9 mouse cellular contexts compared by ENCODE assay signal in genomic region chrX:73524318-73525222, GRCm38 (mm10). TPM values are rescaled to one million over a fixed set of nuclear protein-coding genes. Genes with fewer than 3 reads are reported as not detected.
DNase-seq lines count a peak whose midpoint lies in the region; ATAC-seq and TF ChIP-seq lines count a peak whose summit lies in the region.
"Had no signal": no experiment of that assay in that cellular context is flagged by ENCODE, and none has a peak within 500 bp of the region (broad histone marks: within the 10 kb centered on the region; RNA-seq: fewer than 3 reads in every experiment).

No protein-coding gene starts in this region.

- H3K27me3 ChIP-seq in kidney, embryonic 14.5 days (ENCODE audit: control insufficient read depth, insufficient read depth, low read length), result no peaks in the 10 kb centered on the region
- H3K27me3 ChIP-seq in limb, embryonic 14.5 days (ENCODE audit: control insufficient read depth, insufficient read depth, low read length), result no peaks in the 10 kb centered on the region

- no peaks in the 10 kb centered on the region for H3K4me1 ChIP-seq in kidney, embryonic 14.5 days (ENCODE audit: control insufficient read depth, insufficient read depth, low read length)
- H3K4me1 ChIP-seq in limb, embryonic 14.5 days (ENCODE audit: control insufficient read depth, insufficient read depth, low read length), result no peaks in the 10 kb centered on the region

- no peak overlapping the region for H3K4me3 ChIP-seq in kidney, embryonic 14.5 days (ENCODE audit: low read length)
- no peak overlapping the region for H3K4me3 ChIP-seq in limb, embryonic 14.5 days (replicated peaks; ENCODE audit: low read length)

- WGBS in kidney, embryonic 14.5 days, result 84% methylated on average over 8 of the region's 9 CpGs
- WGBS in limb, embryonic 14.5 days, result 61% methylated on average over 3 of the region's 9 CpGs

- H3K9me3 ChIP-seq in kidney, embryonic 14.5 days (ENCODE audit: control insufficient read depth, low read length), result no peaks in the 10 kb centered on the region
- no peaks in the 10 kb centered on the region for H3K9me3 ChIP-seq in limb, embryonic 14.5 days (ENCODE audit: control insufficient read depth, low read length)

- DNase-seq in kidney, postnatal 14 days, result peak; percentile 4
- DNase-seq in adrenal gland, adult 8-10 months, result peak; percentile 62
- DNase-seq in cerebellum, postnatal 36 days, result peak; percentile 77 to 78
- DNase-seq in limb, embryonic 14.5 days (ENCODE audit: low spot score), result peak; percentile 29
- DNase-seq in left cerebral cortex, adult 18-20 months (ENCODE audit: low spot score in 2 of 2), result no peak
- no peak for DNase-seq in heart, postnatal 4 days
- DNase-seq in thymus, postnatal 36 days, result no peak

- TF ChIP-seq POLR2A in limb, embryonic 14.5 days (IDR thresholded peaks at IDR 0.05; ENCODE audit: borderline replicate concordance, extremely low read depth, insufficient read depth, insufficient read length), result no peak

- H3K9ac ChIP-seq in kidney, embryonic 14.5 days (ENCODE audit: low read depth, low read length), result no peak overlapping the region
- H3K9ac ChIP-seq in limb, embryonic 14.5 days (ENCODE audit: low read depth, low read length, severe bottlenecking), result no peak overlapping the region

- H3K27ac ChIP-seq in kidney, embryonic 14.5 days (ENCODE audit: low read depth, low read length), result no peak overlapping the region
- H3K27ac ChIP-seq in limb, embryonic 14.5 days (replicated peaks; ENCODE audit: low read depth, low read length), result no peak overlapping the region

- ATAC-seq in kidney, embryonic 14.5 days (ENCODE audit: low FRiP score, low TSS enrichment), result no peak
- 0 out of 2 replicates have a peak, but pooled peaks have one; percentile 19 for ATAC-seq in limb, embryonic 14.5 days (ENCODE audit: low FRiP score, low read depth)

- no peaks in the 10 kb centered on the region for H3K36me3 ChIP-seq in kidney, embryonic 14.5 days (ENCODE audit: control insufficient read depth, insufficient read depth, low read length)
- no peaks in the 10 kb centered on the region for H3K36me3 ChIP-seq in limb, embryonic 14.5 days (ENCODE audit: control insufficient read depth, insufficient read depth, low read length)

- H3K4me2 ChIP-seq in kidney, embryonic 14.5 days (replicated peaks; ENCODE audit: low read depth, low read length), result no peak overlapping the region
- no peak overlapping the region for H3K4me2 ChIP-seq in limb, embryonic 14.5 days (replicated peaks; ENCODE audit: low read depth, low read length, severe bottlenecking)

RNA-seq across cellular contexts. Expression of gene Atp2b3, which starts 21.7 kb away (rescaled TPM):
- polyA plus RNA-seq in kidney, embryonic 14.5 days (2014; fragmentation: Nextera tagmentation; extraction: Ambion mirVana), result 0.29 and 0.42 TPM in 2 replicates
- 100 to 1,000 TPM in 1 of 4 experiments, 10 to 100 TPM in 3; 68.5 to 100 (median 79.5) TPM for total RNA-seq in adrenal gland, adult 8-10 months (2022)
- 0.77 and 0.79 TPM in 2 replicates for polyA plus RNA-seq in limb, embryonic 14.5 days (2012; rRNA removed)
- 0.64 and 0.65 TPM in 2 replicates for polyA plus RNA-seq in limb, embryonic 14.5 days (2014; fragmentation: Nextera tagmentation; extraction: Ambion mirVana)
- total RNA-seq in left cerebral cortex, adult 18-20 months (2021), result 10 to 100 TPM; 92.3 to 95.5 TPM
- total RNA-seq in heart, postnatal 4 days (2021), result under 1 TPM; 0.12 to 0.32 TPM
- polyA plus RNA-seq: thymus, postnatal 0 days had no signal

RNA-seq across cellular contexts. Expression of gene Bgn, which starts 41.2 kb away (rescaled TPM):
- 62.5 and 84.0 TPM in 2 replicates for polyA plus RNA-seq in kidney, embryonic 14.5 days (2014; fragmentation: Nextera tagmentation; extraction: Ambion mirVana)
- 100 to 1,000 TPM; 251 to 364 (median 310) TPM for total RNA-seq in adrenal gland, adult 8-10 months (2022)
- 399 and 527 TPM in 2 replicates for polyA plus RNA-seq in limb, embryonic 14.5 days (2012; rRNA removed)
- polyA plus RNA-seq in limb, embryonic 14.5 days (2014; fragmentation: Nextera tagmentation; extraction: Ambion mirVana), result 223 and 226 TPM in 2 replicates
- 10 to 100 TPM; 17.4 to 18.5 TPM for total RNA-seq in left cerebral cortex, adult 18-20 months (2021)
- total RNA-seq in heart, postnatal 4 days (2021), result 100 to 1,000 TPM; 286 to 313 TPM

Comparison
In these comparisons a context has a peak if more than half of its experiments do, and no peak if none do; other contexts are left out.
1. DNase-seq: peak in kidney, postnatal 14 days (single experiment), adrenal gland, adult 8-10 months (single experiment), cerebellum, postnatal 36 days (2 of 2) and limb, embryonic 14.5 days (single experiment); none in left cerebral cortex, adult 18-20 months (0 of 2), heart, postnatal 4 days (single experiment) and thymus, postnatal 36 days (0 of 2).
2. RNA of gene Atp2b3, which starts 21.7 kb away (total RNA-seq): 92.3 to 95.5 TPM in left cerebral cortex, adult 18-20 months and 68.5 to 100 TPM in adrenal gland, adult 8-10 months; 0.12 to 0.32 TPM in heart, postnatal 4 days; every median in the first group is over 10 times any median in the second.
3. RNA of gene Bgn, which starts 41.2 kb away (total RNA-seq): 251 to 364 TPM in adrenal gland, adult 8-10 months and 286 to 313 TPM in heart, postnatal 4 days; 17.4 to 18.5 TPM in left cerebral cortex, adult 18-20 months; every median in the first group is over 10 times any median in the second.